Mouse (Mus musculus) MEL (cell line): ENCODE data around the gene Thrap3. TPM values are rescaled to one million over a fixed set of nuclear protein-coding genes. Genes with fewer than 3 reads are reported as not detected.

Experiments
- DNase-seq: peaks from one replicate; pipeline ENCODE4 v3.0.0; 2011; ENCODE audit warnings: low read depth, low spot score
- H3K27ac ChIP-seq: 2 replicates; pipeline ENCODE4 v1.5.1; 2012; ENCODE audit warnings: low read depth, mild to moderate bottlenecking, control low read depth, low read length, moderate library complexity; ENCODE audit not compliant: control insufficient read depth
- H3K27me3 ChIP-seq, 2 experiments: fragments of 150-350 bp in 1 of 2; sonication (generic) in 1 of 2; 2 replicates each; pipeline ENCODE4 v1.6.1; 2012; ENCODE audit warnings: low read length in 2 of 2, mild to moderate bottlenecking in 2 of 2, improper control_type of control experiment in 1 of 2, moderate library complexity in 1 of 2; ENCODE audit not compliant: insufficient read depth in 2 of 2, control insufficient read depth in 1 of 2
- H3K36me3 ChIP-seq, 2 experiments: 2 replicates each; pipeline ENCODE4 v1.6.1; 2012 to 2014; ENCODE audit warnings: low read length in 2 of 2, improper control_type of control experiment in 1 of 2, inconsistent platforms in 1 of 2, mild to moderate bottlenecking in 1 of 2; ENCODE audit not compliant: insufficient read depth in 2 of 2, control insufficient read depth in 1 of 2
- H3K4me1 ChIP-seq, 2 experiments: fragments of 150-350 bp in 1 of 2; sonication (generic) in 1 of 2; 2 replicates each; pipeline ENCODE4 v1.6.1; 2012; ENCODE audit warnings: low read length in 2 of 2, improper control_type of control experiment in 1 of 2, mild to moderate bottlenecking in 1 of 2; ENCODE audit not compliant: insufficient read depth in 2 of 2, control insufficient read depth in 1 of 2
- H3K4me3 ChIP-seq, 2 experiments: fragments of 150-350 bp in 1 of 2; sonication (generic) in 1 of 2; 2 replicates each; pipeline ENCODE4 v1.5.1; 2012; ENCODE audit warnings: low read depth in 2 of 2, low read length in 2 of 2, mild to moderate bottlenecking in 2 of 2, moderate library complexity in 2 of 2, control low read depth in 1 of 2, improper control_type of control experiment in 1 of 2; ENCODE audit not compliant: control insufficient read depth in 1 of 2, insufficient read depth in 1 of 2
- H3K79me2 ChIP-seq: 2 replicates; pipeline ENCODE4 v1.6.1; 2012; ENCODE audit warnings: mild to moderate bottlenecking, low read length, moderate library complexity; ENCODE audit not compliant: control insufficient read depth, poor library complexity, insufficient read depth
- H3K9ac ChIP-seq: 2 replicates; pipeline ENCODE4 v1.6.1; 2012; ENCODE audit warnings: low read depth, mild to moderate bottlenecking, control low read depth, low read length, moderate library complexity; ENCODE audit not compliant: control insufficient read depth, poor library complexity, severe bottlenecking
- H3K9me3 ChIP-seq: fragments of 150-350 bp; sonication (generic); replicated peaks from 2 replicates; pipeline ENCODE4 v1.6.1; 2012; ENCODE audit warnings: mild to moderate bottlenecking, low read length, improper control_type of control experiment, moderate library complexity; ENCODE audit not compliant: insufficient read depth
- BHLHE40 ChIP-seq: IDR thresholded peaks from 2 replicates; pipeline ENCODE4 v1.6.1; 2012; ENCODE audit warnings: low read depth, mild to moderate bottlenecking, inconsistent platforms, low read length, improper control_type of control experiment, borderline replicate concordance
- CHD2 ChIP-seq: IDR thresholded peaks from 2 replicates; pipeline ENCODE4 v1.6.1; 2011; ENCODE audit warnings: low read length, improper control_type of control experiment
- ELF1 ChIP-seq: IDR thresholded peaks from 2 replicates; pipeline ENCODE4 v1.6.1; 2014; ENCODE audit warnings: low read depth, mild to moderate bottlenecking, inconsistent platforms, low read length, improper control_type of control experiment, moderate library complexity
- EP300 ChIP-seq, 2 experiments: IDR thresholded peaks; 2 replicates each; pipeline ENCODE4 v1.6.1; 2011; ENCODE audit warnings: improper control_type of control experiment in 2 of 2, low read length in 2 of 2, low read depth in 1 of 2, mild to moderate bottlenecking in 1 of 2
- GABPA ChIP-seq: IDR thresholded peaks from 2 replicates; pipeline ENCODE4 v1.6.1; 2012; ENCODE audit warnings: low read depth, mild to moderate bottlenecking, inconsistent platforms, low read length, improper control_type of control experiment, moderate library complexity
- GATA1 ChIP-seq: IDR thresholded peaks from 2 replicates; pipeline ENCODE4 v1.6.1; 2011; ENCODE audit warnings: low read depth, low read length, improper control_type of control experiment
- KAT2A ChIP-seq: conservative IDR thresholded peaks from 2 replicates; pipeline ENCODE4 v1.6.1; 2012; ENCODE audit warnings: low read depth, low read length, improper control_type of control experiment, inconsistent platforms
- MAFK ChIP-seq: IDR thresholded peaks from 2 replicates; pipeline ENCODE4 v1.6.1; 2011; ENCODE audit warnings: low read depth, mild to moderate bottlenecking, low read length, improper control_type of control experiment, borderline replicate concordance
- MAX ChIP-seq: IDR thresholded peaks from 2 replicates; pipeline ENCODE4 v1.6.1; 2011; ENCODE audit warnings: low read length, improper control_type of control experiment
- MAZ ChIP-seq: IDR thresholded peaks from 2 replicates; pipeline ENCODE4 v1.6.1; 2012; ENCODE audit warnings: low read depth, mild to moderate bottlenecking, inconsistent platforms, low read length, improper control_type of control experiment
- MXI1 ChIP-seq: IDR thresholded peaks from 2 replicates; pipeline ENCODE4 v1.6.1; 2011; ENCODE audit warnings: mild to moderate bottlenecking, low read depth, low read length, improper control_type of control experiment
- MYB ChIP-seq: IDR thresholded peaks from 2 replicates; pipeline ENCODE4 v1.6.1; 2011; ENCODE audit warnings: mild to moderate bottlenecking, low read depth, low read length, improper control_type of control experiment
- MYC ChIP-seq: IDR thresholded peaks from 2 replicates; pipeline ENCODE4 v1.6.1; 2011; ENCODE audit warnings: low read depth, mild to moderate bottlenecking, low read length, improper control_type of control experiment, moderate library complexity
- NELFE ChIP-seq: IDR thresholded peaks from 2 replicates; pipeline ENCODE4 v1.6.1; 2011; ENCODE audit warnings: low read depth, low read length, improper control_type of control experiment
- NRF1 ChIP-seq: IDR thresholded peaks from 2 replicates; pipeline ENCODE4 v1.6.1; 2014; ENCODE audit warnings: low read depth, mild to moderate bottlenecking, inconsistent platforms, low read length, improper control_type of control experiment, moderate library complexity; ENCODE audit not compliant: poor library complexity, insufficient read depth, severe bottlenecking
- POLR2A ChIP-seq, 2 experiments: IDR thresholded peaks; 2 replicates each; pipeline ENCODE4 v1.6.1; 2011 to 2012; ENCODE audit warnings: low read length in 2 of 2, mild to moderate bottlenecking in 2 of 2, control low read depth in 1 of 2, improper control_type of control experiment in 1 of 2, low read depth in 1 of 2, moderate library complexity in 1 of 2; ENCODE audit not compliant: control insufficient read depth in 1 of 2, insufficient read depth in 1 of 2, poor library complexity in 1 of 2
- POLR2AphosphoS5 ChIP-seq: IDR thresholded peaks from 2 replicates; pipeline ENCODE4 v1.6.1; 2012; ENCODE audit warnings: low read depth, borderline replicate concordance, mild to moderate bottlenecking, inconsistent platforms, low read length, moderate library complexity, mixed read lengths
- RAD21 ChIP-seq: IDR thresholded peaks from 2 replicates; pipeline ENCODE4 v1.6.1; 2011; ENCODE audit warnings: mild to moderate bottlenecking, low read depth, low read length, improper control_type of control experiment
- RCOR1 ChIP-seq: IDR thresholded peaks from 2 replicates; pipeline ENCODE4 v1.6.1; 2012; ENCODE audit warnings: low read depth, mild to moderate bottlenecking, inconsistent platforms, low read length, improper control_type of control experiment
- SIN3A ChIP-seq: IDR thresholded peaks from 2 replicates; pipeline ENCODE4 v1.6.1; 2012; ENCODE audit warnings: low read length, improper control_type of control experiment, inconsistent platforms
- SMC3 ChIP-seq: IDR thresholded peaks from 2 replicates; pipeline ENCODE4 v1.6.1; 2011; ENCODE audit warnings: low read depth, low read length, improper control_type of control experiment
- TBP ChIP-seq: IDR thresholded peaks from 2 replicates; pipeline ENCODE4 v1.8.0; 2011; ENCODE audit warnings: low read depth, low read length, improper control_type of control experiment
- UBTF ChIP-seq: IDR thresholded peaks from 2 replicates; pipeline ENCODE4 v1.6.1; 2012; ENCODE audit warnings: low read depth, mild to moderate bottlenecking, inconsistent platforms, low read length, improper control_type of control experiment, moderate library complexity, borderline replicate concordance; ENCODE audit not compliant: insufficient read depth
- ZC3H11A ChIP-seq: IDR thresholded peaks from 2 replicates; pipeline ENCODE4 v1.6.1; 2012; ENCODE audit warnings: low read depth, mild to moderate bottlenecking, inconsistent platforms, low read length, improper control_type of control experiment
- ZMIZ1 ChIP-seq: IDR thresholded peaks from 2 replicates; pipeline ENCODE4 v1.6.1; 2012; ENCODE audit warnings: low read depth, mild to moderate bottlenecking, inconsistent platforms, low read length, improper control_type of control experiment, moderate library complexity
- ZNF384 ChIP-seq: IDR thresholded peaks from 2 replicates; pipeline ENCODE4 v1.6.1; 2012; ENCODE audit warnings: low read depth, mild to moderate bottlenecking, inconsistent platforms, low read length, improper control_type of control experiment
- polyA plus RNA-seq, 2 experiments: library from polyadenylated mRNA; stranded (reverse) in 1 of 2; unstranded in 1 of 2; fragments of >175 nt in 1 of 2; fragments of >200 nt in 1 of 2; gene quantifications; 2 replicates each; pipeline versions ENCODE4 v1.2.1 to v1.2.4; 2012; ENCODE audit warnings: low replicate concordance in 2 of 2, low read depth in 1 of 2; ENCODE audit not compliant: insufficient read length in 2 of 2, insufficient read depth in 1 of 2, missing spikeins in 1 of 2
- total RNA-seq: library from RNA; depleted of rRNA; stranded (reverse); fragments of 300-350 nt; gene quantifications from 2 replicates; pipeline ENCODE4 v1.2.3, GENCODE M21; 2012

Thrap3 gene
- total and polyA plus RNA-seq, 3 experiments: 158 to 471 (median 310) TPM

DNA sequence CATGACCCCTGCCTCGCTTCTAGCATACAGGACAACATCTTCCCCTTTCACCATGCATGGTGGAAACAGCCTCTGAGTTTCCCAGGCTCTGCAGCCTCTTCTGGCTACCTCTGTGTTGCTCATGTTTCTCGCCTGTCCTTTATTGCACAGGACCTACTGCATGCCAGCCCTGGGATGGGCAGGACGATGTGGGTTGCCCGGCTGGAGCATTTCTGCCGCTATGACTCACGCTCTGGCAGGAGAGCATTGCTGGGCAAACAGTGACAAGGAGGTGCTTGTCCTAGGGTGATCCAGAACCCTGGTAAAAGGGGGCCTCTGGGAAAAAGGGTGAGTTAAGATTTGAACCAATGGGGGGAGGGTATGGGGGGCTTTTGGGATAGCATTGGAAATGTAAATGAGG, 15.2 kb upstream of the Thrap3 start (continued):
- TF ChIP-seq MAX: no peak
- TF ChIP-seq, all 39 proteins: peak for 0

- Histone ChIP-seq H3K27me3 (no peaks in the 10 kb centered on the region), H3K4me1 (peaks cover 0 to 9% of the 10 kb centered on the region in 2 experiments), H3K36me3 (peaks cover 0 to 3% of the 10 kb centered on the region in 2 experiments; a peak in 1 of 4 replicates), H3K4me3 (no peak overlapping the region), H3K27ac (no peak overlapping the region), H3K79me2 (peaks cover 6% of the 10 kb centered on the region), H3K9ac (no peak overlapping the region), H3K9me3 (no peaks in the 10 kb centered on the region)
- no peak for TF ChIP-seq MAX
- TF ChIP-seq ELF1: no peak
- no peak for TF ChIP-seq RCOR1
- TF ChIP-seq UBTF: no peak
- TF ChIP-seq NRF1: no peak
- no peak for TF ChIP-seq GABPA
- TF ChIP-seq GATA1: no peak
- TF ChIP-seq ZC3H11A: no peak
- TF ChIP-seq MXI1: no peak
- TF ChIP-seq MAFK: no peak
- no peak for TF ChIP-seq RAD21
- no peak for TF ChIP-seq SIN3A
- TF ChIP-seq POLR2AphosphoS5: no peak
- no peak for TF ChIP-seq ZMIZ1
- peak; percentile 37 for DNase-seq
Observed at GRCm38 (mm10) chr4:126207081-126207480, 4.5 kb upstream of the Thrap3 start.

DNA sequence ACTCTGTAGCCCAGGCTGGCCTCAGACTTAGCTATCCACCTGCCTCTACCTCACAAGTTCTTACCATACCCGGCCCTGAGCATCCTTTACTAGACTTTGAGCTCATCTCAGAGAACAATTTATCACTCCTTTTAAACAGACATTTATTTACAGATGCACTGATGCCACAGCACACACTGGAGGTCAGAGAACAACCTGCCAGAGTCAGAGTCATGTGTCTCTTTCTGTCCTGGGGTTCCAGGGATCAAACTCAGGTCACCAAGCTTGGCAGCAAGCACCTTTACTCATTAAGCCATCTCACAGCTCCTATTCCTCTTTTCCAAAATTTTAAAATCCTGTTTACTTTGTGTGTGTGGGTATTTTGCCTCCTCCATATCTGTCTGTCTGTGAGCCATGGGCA, 2.8 kb upstream of the Thrap3 start:
- Histone ChIP-seq H3K79me2 (peaks cover 22% of the 10 kb centered on the region), H3K27ac (no peak overlapping the region), H3K36me3 (peaks cover 3 to 5% of the 10 kb centered on the region in 2 experiments; a peak in 3 of 4 replicates), H3K4me3 (no peak overlapping the region), H3K9ac (no peak overlapping the region), H3K27me3 (no peaks in the 10 kb centered on the region), H3K9me3 (no peaks in the 10 kb centered on the region), H3K4me1 (peaks cover 1 to 9% of the 10 kb centered on the region in 2 experiments)
- TF ChIP-seq ZNF384 (no peak), EP300 (IDR thresholded peaks at IDR 0.05; ENCODE audit: low read depth in 1 of 2, low read length in 2 of 2) (no peak), MXI1 (no peak), NELFE (no peak), CHD2 (no peak), MYC (no peak), UBTF (no peak), KAT2A (no peak), TBP (no peak), POLR2A (IDR thresholded peaks at IDR 0.05; ENCODE audit: control insufficient read depth in 1 of 2, insufficient read depth in 1 of 2, low read depth in 1 of 2, low read length in 2 of 2, poor library complexity in 1 of 2) (no peak), POLR2AphosphoS5 (no peak), SMC3 (no peak), BHLHE40 (no peak), NRF1 (no peak), RCOR1 (no peak), MYB (no peak), ZMIZ1 (no peak), MAZ (no peak)
- DNase-seq: no peak
